Mouse (Mus musculus) midbrain, embryonic 16.5 days (tissue): ENCODE measurements around the gene Sectm1b. TPM values are rescaled to one million over a fixed set of nuclear protein-coding genes. Genes with fewer than 3 reads are reported as not detected.
"Not testable (repeated sequence)": the region's sequence is repeated elsewhere in the genome, so short reads cannot be mapped to it uniquely, and the experiment has no call there.

Experiments
- ATAC-seq: fragments of 200-750 bp; cut with Nextera tagmentation; 2 replicates; pipeline ENCODE4 v1.8.0; 2017; ENCODE audit warnings: moderate TSS enrichment
- H3K27ac ChIP-seq: fragments of 300-500 bp; sonication (generic); 2 replicates; pipeline ENCODE4 v1.5.1; 2014; ENCODE audit warnings: mild to moderate bottlenecking, low read length, mixed read lengths
- H3K27me3 ChIP-seq: fragments of 300-500 bp; sonication (generic); 2 replicates; pipeline ENCODE4 v1.6.1; 2014; ENCODE audit warnings: low read depth, low read length, mixed read lengths; ENCODE audit not compliant: control insufficient read depth, insufficient read depth
- H3K36me3 ChIP-seq: fragments of 300-500 bp; sonication (generic); 2 replicates; pipeline ENCODE4 v1.6.1; 2014; ENCODE audit warnings: mild to moderate bottlenecking, low read length, moderate library complexity, mixed read lengths; ENCODE audit not compliant: control insufficient read depth, insufficient read depth
- H3K4me1 ChIP-seq: fragments of 300-500 bp; sonication (generic); 2 replicates; pipeline ENCODE4 v1.6.1; 2014; ENCODE audit warnings: mild to moderate bottlenecking, low read length, mixed read lengths; ENCODE audit not compliant: control insufficient read depth, insufficient read depth
- H3K4me2 ChIP-seq: fragments of 300-500 bp; sonication (generic); 2 replicates; pipeline ENCODE4 v1.6.1; 2014; ENCODE audit warnings: mild to moderate bottlenecking, low read length, mixed read lengths
- H3K4me3 ChIP-seq: fragments of 300-500 bp; sonication (generic); 2 replicates; pipeline ENCODE4 v1.5.1; 2014; ENCODE audit warnings: low read depth, mild to moderate bottlenecking, low read length, moderate library complexity, mixed read lengths
- H3K9ac ChIP-seq: fragments of 300-500 bp; sonication (generic); 2 replicates; pipeline ENCODE4 v1.6.1; 2014; ENCODE audit warnings: low read depth, low read length, mixed read lengths
- H3K9me3 ChIP-seq: fragments of 300-500 bp; sonication (generic); replicated peaks from 2 replicates; pipeline ENCODE4 v1.6.1; 2014; ENCODE audit warnings: mild to moderate bottlenecking, low read length, mixed read lengths; ENCODE audit not compliant: control insufficient read depth, poor library complexity, severe bottlenecking
- WGBS: fragments of 180-500 bp; shearing (Covaris S2); extraction: QIAGEN DNeasy Blood & Tissue Kit; methylation state at CpG from one replicate; pipeline ENCODE4 v1.1.7; 2014; 5-methylcytosine and 5-hydroxymethylcytosine counted together
- polyA plus RNA-seq: library from polyadenylated mRNA; unstranded; fragments of >200 nt; fragmentation: Nextera tagmentation; extraction: Ambion mirVana; gene quantifications from 2 replicates; pipeline ENCODE4 v1.2.1, GENCODE M21; 2015

The Sectm1b gene
- polyA plus RNA-seq, 1 experiment from 2014 or later: not detected

DNA sequence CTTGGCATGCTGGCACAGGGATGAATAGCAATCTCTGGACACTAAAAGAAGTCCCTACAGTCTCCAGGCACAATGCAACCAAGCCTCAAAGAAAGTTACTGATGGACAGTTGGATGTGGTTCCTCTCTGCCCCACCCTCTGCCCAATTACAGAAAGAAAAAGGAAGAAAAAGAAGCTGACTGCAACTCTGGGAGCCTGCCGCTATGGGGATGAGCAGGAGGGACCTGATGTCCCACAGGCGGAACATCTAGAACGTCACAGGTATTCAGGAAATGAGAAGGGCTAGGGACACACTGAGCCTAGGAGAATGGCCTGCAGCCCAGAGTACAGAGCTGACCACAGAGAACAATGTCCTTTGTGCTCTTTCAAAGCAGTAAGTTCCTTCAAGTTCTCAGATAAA lies 18.9 kb upstream of the Sectm1b start:
- 85% methylated on average over 3 of the region's 3 CpGs for WGBS
- no peaks in the 10 kb centered on the region for H3K4me1 ChIP-seq
- no peak overlapping the region for H3K4me3 ChIP-seq
- H3K9ac ChIP-seq: no peak overlapping the region
- no peak for ATAC-seq
- H3K9me3 ChIP-seq: no peaks in the 10 kb centered on the region
- no peaks in the 10 kb centered on the region for H3K36me3 ChIP-seq
- no peaks in the 10 kb centered on the region for H3K27me3 ChIP-seq
- no peak overlapping the region for H3K27ac ChIP-seq
- H3K4me2 ChIP-seq: no peak overlapping the region

DNA sequence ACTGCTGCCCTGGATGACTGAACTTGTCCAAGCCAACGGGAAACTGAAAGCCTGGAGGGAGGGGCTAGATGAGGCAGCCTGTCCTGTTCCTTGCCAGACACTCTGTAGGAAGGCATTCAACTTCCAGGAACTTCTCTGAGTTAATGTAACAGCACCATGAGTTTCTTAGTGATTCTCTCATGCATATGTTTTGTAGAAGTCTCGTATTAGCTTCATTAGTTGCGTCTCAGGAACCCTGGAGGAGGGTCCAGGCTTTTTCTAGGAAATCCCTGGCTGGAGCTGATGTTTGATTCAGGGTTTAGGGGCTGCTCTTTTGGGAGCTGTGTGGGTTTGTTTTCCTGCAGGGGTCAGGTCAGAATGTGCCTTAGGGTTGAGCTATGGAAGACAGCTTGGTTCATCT lies 17.8 kb upstream of the Sectm1b start, which contains the start of gene Sectm1a:
TSS of gene Sectm1a (minus strand) at position 101 of the 400 bp plus-strand sequence.
- no peak within 1 kb of the TSS for H3K27ac ChIP-seq
- H3K36me3 ChIP-seq: no peaks in the 10 kb centered on the region
- no peak within 1 kb of the TSS for H3K9ac ChIP-seq
- no peak within 1 kb of the TSS for H3K4me2 ChIP-seq
- WGBS: 77% methylated on average over 3 of the region's 3 CpGs
- H3K27me3 ChIP-seq: no peaks in the 10 kb centered on the region
- no peaks in the 10 kb centered on the region for H3K9me3 ChIP-seq
- no peaks in the 10 kb centered on the region for H3K4me1 ChIP-seq
- H3K4me3 ChIP-seq: no peak within 1 kb of the TSS
- ATAC-seq: no peak

DNA sequence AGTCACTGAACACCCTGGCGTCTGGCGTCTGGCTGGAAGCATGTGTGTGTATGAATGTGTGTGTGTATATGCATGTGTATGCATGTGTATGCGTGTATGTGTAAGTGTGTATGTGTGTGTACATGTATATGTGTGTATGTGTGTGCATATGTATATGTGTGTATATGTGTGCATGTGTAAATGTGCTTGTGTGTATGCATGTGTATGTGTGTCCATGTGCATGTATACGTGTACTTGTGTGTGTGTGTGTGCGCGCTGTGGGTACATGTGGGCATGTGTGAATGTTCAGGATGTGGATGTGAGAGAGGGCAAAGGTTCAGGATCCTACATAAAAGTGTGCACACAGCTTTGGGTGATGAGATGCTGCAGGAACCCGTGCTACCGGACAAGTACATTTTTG lies 17.0 kb upstream of the Sectm1b start:
- no peaks in the 10 kb centered on the region for H3K4me1 ChIP-seq
- no peaks in the 10 kb centered on the region for H3K9me3 ChIP-seq
- 93% methylated on average over 8 of the region's 8 CpGs for WGBS
- no peak overlapping the region for H3K4me2 ChIP-seq
- H3K9ac ChIP-seq: no peak overlapping the region
- no peak overlapping the region for H3K27ac ChIP-seq
- no peak overlapping the region for H3K4me3 ChIP-seq
- no peaks in the 10 kb centered on the region for H3K27me3 ChIP-seq
- no peak for ATAC-seq
- H3K36me3 ChIP-seq: no peaks in the 10 kb centered on the region

DNA sequence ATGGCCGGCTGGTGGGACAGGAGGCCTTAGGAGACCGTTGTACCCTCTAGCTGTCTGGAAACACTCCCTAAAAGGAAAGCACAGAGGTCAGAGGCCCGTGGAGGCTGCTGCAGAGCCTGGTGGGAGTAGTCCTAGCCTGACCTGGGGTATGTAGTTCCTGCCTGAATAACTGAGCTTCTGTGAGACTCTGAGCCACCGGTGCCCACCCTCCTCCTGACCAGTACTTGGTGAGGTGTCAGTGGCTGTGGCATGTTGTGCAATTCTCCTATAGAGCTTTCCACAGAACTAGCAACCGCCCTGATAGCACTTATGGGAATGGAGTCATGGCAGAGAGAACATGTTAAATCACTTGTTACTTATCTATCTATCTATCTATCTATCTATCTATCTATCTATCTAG lies 12.3 kb upstream of the Sectm1b start:
- Histone ChIP-seq H3K4me1 (no peaks in the 10 kb centered on the region), H3K4me3 (no peak overlapping the region), H3K4me2 (no peak overlapping the region), H3K9me3 (no peaks in the 10 kb centered on the region), H3K27ac (no peak overlapping the region), H3K27me3 (no peaks in the 10 kb centered on the region), H3K9ac (no peak overlapping the region), H3K36me3 (no peaks in the 10 kb centered on the region)
- 82% methylated on average over 5 of the region's 5 CpGs for WGBS
- no peak for ATAC-seq

DNA sequence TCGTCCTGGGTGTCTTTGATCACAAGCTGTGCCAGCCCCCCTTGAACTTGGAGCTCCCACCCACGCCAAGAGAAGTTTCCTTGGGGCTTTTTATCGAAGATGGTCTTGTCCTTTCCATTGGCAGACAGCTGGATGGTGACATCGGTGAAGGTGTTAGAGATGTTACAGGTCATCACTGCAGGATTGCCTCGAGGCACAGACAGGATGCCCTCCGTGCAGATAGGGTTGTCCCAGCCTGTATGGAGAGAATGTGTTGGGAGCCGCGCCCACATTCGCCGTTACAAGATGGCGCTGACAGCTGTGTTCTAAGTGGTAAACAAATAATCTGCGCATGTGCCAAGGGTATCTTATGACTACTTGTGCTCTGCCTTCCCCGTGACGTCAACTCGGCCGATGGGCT lies 6.3 kb upstream of the Sectm1b start:
- H3K4me3 ChIP-seq, H3K36me3 ChIP-seq, H3K27me3 ChIP-seq, H3K9ac ChIP-seq, H3K4me2 ChIP-seq, H3K4me1 ChIP-seq, ATAC-seq, H3K27ac ChIP-seq, H3K9me3 ChIP-seq: not testable (repeated sequence)
- WGBS: 93% methylated on average over 11 of the region's 16 CpGs

DNA sequence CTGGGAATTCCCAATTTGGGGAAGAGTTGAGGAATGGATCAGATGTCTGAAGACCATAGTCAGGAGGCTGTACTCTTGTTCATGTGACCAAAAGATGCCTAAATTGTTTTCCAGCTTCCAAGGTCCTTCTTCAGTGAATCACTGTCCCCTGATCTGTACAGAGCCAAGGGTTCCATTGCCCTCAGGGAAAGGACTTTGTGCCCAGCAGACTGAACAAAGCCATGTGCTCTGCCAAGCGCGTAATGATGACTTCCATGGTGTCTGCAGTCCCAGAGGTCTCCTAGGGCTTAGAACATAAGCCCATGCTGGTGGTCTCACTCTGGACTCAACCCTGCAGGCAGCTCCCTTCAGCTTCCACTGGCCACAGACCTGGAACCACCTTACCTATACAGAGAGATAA lies 4.5 kb upstream of the Sectm1b start:
- Histone ChIP-seq H3K27me3 (no peaks in the 10 kb centered on the region), H3K9me3 (no peaks in the 10 kb centered on the region), H3K36me3 (no peaks in the 10 kb centered on the region), H3K4me3 (no peak overlapping the region), H3K4me2 (no peak overlapping the region), H3K4me1 (no peaks in the 10 kb centered on the region), H3K27ac (no peak overlapping the region), H3K9ac (no peak overlapping the region)
- no peak for ATAC-seq
- WGBS: 95% methylated on average over 2 of the region's 2 CpGs

DNA sequence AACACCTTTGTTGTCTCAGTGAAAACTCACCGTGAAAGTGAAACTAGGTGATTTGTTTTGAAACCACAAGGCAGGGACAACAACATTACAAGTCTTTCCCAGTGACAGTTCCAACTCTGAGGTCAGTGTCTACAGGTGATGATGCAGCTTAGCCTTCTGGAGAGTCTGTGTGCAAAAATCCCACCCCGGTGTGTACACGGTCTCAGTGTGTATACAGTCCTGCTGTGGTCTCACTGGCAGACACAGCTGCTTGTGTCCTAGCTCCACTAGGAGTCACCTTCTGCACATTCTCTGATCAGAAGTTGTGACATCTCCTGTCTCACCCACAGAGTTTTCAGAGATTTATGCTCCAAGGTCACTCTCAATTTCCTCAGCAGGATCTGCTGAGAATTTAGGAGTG lies 828 bp upstream of the Sectm1b start:
- H3K9me3 ChIP-seq: no peaks in the 10 kb centered on the region
- H3K27me3 ChIP-seq: no peaks in the 10 kb centered on the region
- H3K4me3 ChIP-seq: no peak overlapping the region
- no peak overlapping the region for H3K9ac ChIP-seq
- H3K27ac ChIP-seq: no peak overlapping the region
- 89% methylated on average over 3 of the region's 3 CpGs for whole genome bisulfite sequencing
- no peaks in the 10 kb centered on the region for H3K4me1 ChIP-seq
- ATAC-seq: no peak
- no peaks in the 10 kb centered on the region for H3K36me3 ChIP-seq
- H3K4me2 ChIP-seq: no peak overlapping the region

DNA sequence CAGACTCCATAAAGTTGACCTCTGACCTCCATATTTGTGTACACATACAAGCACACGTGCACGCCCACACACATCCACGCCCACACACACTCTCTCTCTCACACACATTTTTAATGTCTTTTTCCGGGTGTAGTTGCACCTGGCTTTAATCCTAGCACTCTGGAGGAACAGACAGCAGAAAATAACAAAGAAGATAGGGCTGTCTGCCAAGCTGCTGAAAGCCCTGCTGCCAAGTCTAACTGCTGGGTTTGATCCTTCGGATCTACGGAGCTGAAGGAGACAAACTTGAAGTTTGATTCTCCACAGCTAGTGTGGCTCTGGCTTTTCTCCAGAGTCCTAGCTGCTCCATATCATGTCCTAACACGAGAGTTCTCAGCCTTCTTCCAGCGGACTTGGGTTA lies 1.8 kb downstream of the Sectm1b start:
- 77% methylated on average over 8 of the region's 8 CpGs for WGBS
- no peaks in the 10 kb centered on the region for H3K36me3 ChIP-seq
- H3K27ac ChIP-seq: no peak overlapping the region
- no peak overlapping the region for H3K9ac ChIP-seq
- no peak overlapping the region for H3K4me3 ChIP-seq
- no peak for ATAC-seq
- H3K4me1 ChIP-seq: no peaks in the 10 kb centered on the region
- H3K9me3 ChIP-seq: no peaks in the 10 kb centered on the region
- no peaks in the 10 kb centered on the region for H3K27me3 ChIP-seq
- H3K4me2 ChIP-seq: no peak overlapping the region

DNA sequence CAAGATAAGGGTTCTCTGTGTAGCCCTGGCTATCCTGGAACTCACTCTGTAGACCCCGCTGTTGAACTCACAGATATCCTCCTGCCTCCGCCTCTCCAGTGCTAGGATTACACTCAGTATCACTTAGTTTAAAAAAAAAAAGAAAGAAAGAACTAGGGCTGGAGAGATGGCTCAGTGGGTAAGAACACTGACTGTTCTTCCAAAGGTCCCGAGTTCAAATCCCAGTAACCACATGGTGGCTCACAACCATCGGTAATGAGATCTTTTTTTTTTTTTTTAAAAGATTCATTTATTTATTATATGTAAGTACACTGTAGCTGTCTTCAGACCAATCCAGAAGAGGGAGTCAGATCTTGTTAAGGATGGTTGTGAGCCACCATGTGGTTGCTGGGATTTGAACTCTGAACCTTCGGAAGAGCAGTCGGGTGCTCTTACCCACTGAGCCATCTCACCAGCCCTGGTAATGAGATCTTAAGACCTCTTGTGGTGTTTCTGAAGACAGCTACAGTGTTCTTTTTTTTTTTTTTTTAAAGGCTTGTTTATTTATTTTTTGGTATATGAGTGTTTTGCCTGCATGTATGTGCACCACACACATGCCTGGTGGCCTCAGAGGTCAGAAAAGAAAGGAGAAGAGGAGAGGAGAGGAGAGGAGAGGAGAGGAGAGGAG lies 2.8 kb downstream of the Sectm1b start:
- H3K27me3 ChIP-seq, H3K9me3 ChIP-seq, H3K4me3 ChIP-seq, H3K4me1 ChIP-seq, H3K4me2 ChIP-seq, H3K27ac ChIP-seq, H3K9ac ChIP-seq, ATAC-seq, H3K36me3 ChIP-seq: not testable (repeated sequence)
- 96% methylated on average over 6 of the region's 6 CpGs for WGBS
